Mouse (Mus musculus): ENCODE data around the gene Gimap4.

DNA sequence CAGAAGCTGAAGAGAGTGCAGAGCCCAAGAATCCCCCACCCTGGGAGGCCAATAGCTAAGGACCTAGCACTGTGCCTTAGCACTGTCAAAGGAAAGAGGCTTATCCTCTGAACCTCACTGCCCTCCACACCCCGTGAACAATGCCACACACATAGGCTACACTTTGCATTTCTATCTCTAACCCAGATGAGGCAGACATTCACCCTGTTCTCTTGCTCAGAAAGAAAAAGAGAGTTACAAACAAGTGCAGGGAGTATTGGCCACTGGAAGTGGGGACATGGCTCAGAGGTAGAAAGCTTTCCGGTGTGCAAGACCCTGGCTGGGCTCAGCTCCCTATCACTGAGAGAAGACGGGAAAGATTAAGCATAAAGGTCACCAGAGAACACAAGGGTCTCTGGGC, 21.8 kb downstream of the Gimap4 start:
- TF ChIP-seq CTCF (IDR thresholded peaks at IDR 0.05; ENCODE audit: borderline replicate concordance, insufficient read depth, low read depth, low read length) (no peak), POLR2A (IDR thresholded peaks at IDR 0.05; ENCODE audit: borderline replicate concordance, insufficient read depth, low read length) (no peak)

Measured in cerebellum, adult 2 months (tissue).